Mouse (Mus musculus) left cerebral cortex, postnatal 14 days (tissue): ENCODE results near the gene Rps21. TPM values are rescaled to one million over a fixed set of nuclear protein-coding genes. Genes with fewer than 3 reads are reported as not detected.

Experiments
- DNase-seq, 2 experiments: peaks; one replicate each; pipeline ENCODE4 v3.0.0; 2021 to 2022; ENCODE audit warnings: low spot score in 2 of 2, mixed read lengths in 1 of 2
- intact Hi-C: fragments of 180-260 bp; cut with DNase I; formaldehyde crosslinking; loops from one replicate; pipeline ENCODE4 v1.15.1; 2025
- total RNA-seq, 2 experiments: library from RNA; stranded (reverse); gene quantifications; 2 replicates each; pipeline ENCODE4 v1.2.3; 2021

The Rps21 gene
- total RNA-seq, 2 experiments from 2014 or later: 565 to 568 TPM

DNA sequence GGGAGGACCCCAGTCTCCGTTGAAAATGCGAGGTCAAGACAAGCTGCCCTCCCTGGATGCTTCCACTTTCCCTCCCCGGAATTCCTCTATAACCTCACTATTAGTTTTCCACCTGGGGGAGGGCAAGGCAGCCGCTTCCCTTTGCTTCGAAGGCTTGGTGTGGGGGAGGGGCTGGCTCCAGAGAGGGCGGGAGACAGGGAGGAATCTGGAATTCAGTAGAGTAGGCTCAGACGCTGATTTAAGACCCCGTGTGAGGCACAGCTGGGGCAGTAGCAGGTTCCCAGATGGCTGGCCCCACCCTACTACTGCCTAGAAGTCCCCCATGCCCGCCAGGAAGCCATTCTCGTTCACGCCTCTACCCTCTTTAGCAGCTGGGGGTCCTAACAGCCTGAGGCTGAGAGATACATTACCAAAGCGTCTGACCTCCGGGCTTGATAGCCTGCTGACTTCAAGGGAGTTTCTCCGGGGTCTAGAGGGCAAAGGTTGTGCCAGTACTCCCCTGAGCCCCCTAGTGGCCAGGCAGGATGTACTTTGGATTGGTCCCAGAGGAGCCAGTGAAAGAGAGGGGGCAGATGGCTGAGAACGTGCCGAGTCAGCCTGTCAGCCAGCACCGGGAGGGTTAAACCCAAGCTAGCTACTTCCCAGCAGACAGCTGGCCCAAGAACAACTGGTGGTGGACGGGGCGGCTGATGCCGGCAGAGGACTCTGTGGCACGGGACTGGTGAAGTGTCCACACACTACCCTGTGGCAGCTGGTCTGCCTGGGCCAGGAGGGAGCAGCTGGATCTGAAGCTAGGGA, 29.7 kb upstream of the Rps21 start:
- intact Hi-C loops: no loop called here
- DNase-seq: peak in 1 of 2 experiments; percentile 65

DNA sequence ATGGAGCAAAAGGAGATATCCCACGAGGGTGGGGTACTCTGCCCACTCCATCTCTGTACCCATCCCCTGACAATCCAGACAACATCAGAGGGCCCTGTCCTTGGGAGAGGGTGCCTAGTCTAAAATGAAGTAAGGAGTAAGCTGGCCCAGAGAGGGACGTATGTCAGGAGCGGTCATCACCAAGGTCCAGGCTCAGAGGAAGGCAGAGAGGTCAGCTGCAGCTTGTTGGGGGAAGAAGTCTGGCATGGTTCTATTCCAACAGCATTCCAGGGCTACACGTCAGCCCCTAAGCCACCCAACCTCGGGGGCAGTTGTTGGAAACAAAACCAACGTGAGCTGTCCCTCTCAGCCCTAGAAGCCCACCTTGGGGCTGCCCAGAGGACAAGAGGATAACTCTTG, 29.1 kb upstream of the Rps21 start:
- intact Hi-C loops: no loop called here
- no peak for DNase-seq

DNA sequence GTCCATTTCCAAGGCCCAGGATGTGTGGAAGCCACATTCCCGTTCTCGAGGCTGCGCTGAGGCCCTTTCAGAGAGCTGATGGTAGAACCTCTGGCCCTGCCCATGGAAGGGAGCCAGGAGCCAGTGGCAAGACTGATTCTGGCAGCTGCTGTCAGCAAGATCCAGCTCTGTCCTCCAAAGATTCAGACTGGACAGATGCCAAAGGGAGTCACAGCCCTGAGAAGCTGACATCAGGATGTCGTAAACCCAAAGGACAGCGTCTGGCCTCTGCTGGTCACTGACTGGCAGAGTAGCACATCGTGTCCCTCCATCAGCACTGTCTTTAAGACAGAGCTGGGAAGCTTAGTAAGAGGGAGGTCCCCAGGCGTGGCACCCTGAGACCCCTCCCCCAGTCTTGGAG, 28.6 kb upstream of the Rps21 start:
- DNase-seq: no peak
- intact Hi-C loops: no loop called here

DNA sequence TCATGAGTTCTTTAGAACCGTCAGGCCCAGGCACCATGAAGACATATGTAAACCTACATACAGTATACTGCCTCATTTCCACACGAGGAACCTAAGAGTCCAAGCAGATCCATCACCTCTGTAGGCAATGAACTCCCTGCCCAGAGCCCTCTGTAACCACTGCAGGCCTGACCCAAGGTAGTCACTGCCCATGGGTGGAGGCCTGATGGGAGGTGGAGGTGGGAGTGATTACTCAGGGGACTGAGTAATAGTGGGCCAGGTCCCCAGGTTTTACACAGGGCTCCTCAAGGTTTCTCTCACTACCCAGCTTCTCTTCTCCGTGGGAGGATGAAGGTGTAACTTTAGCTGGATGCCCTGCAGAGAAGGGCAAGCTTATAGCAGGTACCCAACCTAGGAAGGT, 28.0 kb upstream of the Rps21 start:
- DNase-seq: no peak
- intact Hi-C loops: no loop called here

DNA sequence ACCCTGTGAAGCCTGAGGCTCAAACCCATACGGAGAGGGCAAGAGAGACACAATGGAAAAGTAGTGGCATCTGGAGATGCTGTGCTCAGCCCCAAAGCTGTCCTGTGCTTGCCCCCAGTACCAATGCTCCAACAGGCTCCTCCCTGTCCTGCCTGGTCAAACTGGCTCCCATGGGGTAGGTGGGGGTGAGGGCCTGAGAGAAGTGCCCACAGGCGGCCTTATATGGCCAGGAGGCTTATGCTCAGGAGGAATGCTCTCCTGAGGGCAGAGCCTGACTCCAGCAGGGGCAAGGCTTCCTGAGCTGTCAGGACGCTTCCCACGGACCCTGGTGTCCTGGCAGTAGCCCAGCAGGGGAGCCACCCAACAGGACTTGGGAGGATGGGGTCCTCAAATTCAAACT, 26.7 kb upstream of the Rps21 start:
- intact Hi-C loops: no loop called here
- DNase-seq: no peak

DNA sequence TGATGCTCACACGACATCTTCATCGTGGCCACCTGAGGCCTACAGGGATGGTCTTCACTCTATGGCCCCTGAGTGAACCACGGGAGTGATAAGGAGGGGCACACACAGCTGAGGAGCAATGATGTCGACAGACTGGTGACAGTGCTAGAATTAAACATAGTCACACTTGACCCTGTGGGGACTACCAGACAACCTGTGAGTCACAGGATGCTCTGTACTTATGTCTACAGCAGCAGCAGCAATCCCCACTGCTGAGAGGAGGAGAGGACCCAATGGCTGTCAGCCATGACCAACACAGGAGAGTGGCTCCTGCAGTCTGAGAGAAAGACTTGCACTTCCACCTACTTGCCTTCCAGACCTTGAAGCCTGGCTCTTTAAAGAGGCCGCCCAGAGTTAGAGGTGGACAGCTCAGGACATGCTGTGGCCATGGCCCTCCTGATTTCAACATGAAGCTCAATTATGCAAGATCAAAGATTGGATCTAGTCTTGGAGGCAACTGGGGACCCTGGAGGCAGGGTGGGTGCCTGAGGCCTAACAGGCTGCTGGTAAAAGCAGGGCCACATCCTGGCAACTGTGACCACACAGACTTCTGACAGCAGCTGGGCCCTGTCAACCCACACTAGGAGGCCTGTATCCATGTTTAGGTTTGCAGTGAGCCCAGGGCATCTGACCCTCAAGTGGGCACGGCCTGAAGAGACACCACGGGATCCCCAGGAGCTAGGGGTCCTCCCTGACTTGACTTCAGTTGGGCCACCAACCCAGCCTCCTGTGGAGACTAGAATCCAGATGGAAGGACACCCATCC, 23.9 kb upstream of the Rps21 start:
- no peak for DNase-seq
- intact Hi-C loops: no loop called here

DNA sequence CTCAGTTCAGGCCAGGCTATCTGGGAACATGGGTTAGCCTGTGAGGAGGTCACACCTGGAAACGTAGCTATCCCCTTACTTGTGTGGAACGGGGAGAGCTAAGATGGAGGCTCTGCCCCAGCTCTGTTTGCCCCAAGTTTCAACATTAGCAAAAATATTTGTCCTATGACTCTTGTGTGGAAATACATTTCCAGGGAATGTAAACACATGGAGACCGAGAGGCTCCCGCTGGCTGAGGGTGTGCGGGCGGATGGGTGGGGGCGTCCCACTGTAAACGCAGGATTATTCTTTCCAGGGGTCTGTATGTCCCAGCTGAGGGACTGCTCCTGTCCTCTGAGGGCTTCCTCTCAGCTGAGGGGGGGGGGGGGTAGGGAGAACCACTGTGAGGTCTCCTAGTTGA, 22.8 kb upstream of the Rps21 start:
- no peak for DNase-seq
- intact Hi-C loops: no loop called here

DNA sequence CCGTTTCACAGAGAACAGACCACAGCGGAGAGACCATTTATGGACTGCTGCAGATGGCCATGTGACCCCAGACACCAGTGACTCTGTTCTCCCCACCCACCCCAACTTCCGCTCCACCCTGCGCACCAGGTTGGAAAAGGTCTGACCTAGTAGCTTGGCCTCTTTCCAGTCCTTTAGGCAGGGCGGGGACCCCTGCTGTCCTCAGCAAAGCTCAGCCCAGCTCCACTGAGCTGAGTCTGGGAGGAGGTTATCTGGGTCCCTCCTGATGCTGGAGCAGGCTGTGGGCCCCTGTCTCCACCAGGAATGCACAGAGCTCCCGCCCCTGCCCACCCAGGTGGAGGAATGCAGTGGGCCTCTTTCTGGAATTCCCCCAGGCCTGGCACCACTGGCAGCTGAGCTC, 22.2 kb upstream of the Rps21 start:
- no peak for DNase-seq
- intact Hi-C loops: no loop called here

DNA sequence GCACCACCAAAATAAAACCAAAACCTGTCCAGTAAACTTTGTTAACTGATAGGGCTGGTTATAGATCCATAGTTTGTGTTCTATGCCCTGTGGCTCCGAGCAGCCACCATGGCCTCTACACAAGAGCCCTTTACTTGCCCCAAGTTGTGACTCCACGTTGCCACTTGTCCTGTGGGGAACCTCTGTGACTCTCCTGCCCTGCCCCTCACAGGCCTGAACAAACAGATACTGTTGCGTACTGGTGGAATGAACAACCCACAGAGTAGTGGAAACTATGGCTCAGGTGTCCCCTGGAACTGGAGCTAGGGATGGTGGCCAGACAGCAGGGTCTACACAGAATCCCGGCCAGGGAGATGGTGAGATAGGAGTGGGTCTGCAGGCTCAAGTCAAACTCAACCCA, 21.4 kb upstream of the Rps21 start:
- DNase-seq: no peak
- intact Hi-C loops: no loop called here

DNA sequence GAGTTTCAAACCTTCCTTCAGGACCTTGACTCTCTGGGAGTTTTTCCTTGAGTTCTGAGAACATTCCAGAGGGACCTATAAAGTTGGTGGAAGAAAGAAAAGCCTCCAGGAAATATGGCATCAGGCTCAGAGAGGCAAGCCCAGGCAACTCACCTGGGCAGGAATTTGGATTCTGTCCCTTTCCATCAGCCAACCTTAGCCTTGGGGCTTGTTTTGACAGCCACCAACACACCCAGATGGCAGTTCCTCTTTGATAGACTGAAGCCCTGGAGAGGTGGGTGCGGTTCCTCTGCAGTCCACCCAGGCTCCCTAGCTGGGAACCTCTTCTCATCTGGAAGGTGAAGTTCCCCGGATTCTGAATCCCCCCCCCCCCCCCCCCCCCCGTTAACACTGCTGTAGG, 20.7 kb upstream of the Rps21 start:
- intact Hi-C loops: no loop called here
- no peak for DNase-seq

DNA sequence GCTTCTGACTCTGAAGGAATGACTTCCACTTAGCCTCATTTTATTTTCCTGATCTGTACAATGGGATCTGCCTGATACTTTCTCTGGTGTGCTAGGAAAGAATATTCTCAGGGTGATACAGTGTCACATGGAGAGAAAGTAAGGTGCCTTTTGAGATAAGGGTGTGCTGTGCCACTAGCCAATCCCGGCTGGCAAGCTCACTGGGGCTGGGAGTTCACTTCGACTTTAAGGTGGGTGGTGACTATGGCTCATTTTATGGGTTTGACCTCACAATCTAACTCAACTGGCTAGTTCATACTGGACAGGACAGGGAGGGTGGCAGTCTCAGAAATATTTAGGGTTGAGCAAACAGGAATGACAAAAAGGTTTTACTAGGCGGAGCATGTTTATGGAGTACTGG, 20.2 kb upstream of the Rps21 start:
- no peak for DNase-seq
- intact Hi-C loops: no loop called here

DNA sequence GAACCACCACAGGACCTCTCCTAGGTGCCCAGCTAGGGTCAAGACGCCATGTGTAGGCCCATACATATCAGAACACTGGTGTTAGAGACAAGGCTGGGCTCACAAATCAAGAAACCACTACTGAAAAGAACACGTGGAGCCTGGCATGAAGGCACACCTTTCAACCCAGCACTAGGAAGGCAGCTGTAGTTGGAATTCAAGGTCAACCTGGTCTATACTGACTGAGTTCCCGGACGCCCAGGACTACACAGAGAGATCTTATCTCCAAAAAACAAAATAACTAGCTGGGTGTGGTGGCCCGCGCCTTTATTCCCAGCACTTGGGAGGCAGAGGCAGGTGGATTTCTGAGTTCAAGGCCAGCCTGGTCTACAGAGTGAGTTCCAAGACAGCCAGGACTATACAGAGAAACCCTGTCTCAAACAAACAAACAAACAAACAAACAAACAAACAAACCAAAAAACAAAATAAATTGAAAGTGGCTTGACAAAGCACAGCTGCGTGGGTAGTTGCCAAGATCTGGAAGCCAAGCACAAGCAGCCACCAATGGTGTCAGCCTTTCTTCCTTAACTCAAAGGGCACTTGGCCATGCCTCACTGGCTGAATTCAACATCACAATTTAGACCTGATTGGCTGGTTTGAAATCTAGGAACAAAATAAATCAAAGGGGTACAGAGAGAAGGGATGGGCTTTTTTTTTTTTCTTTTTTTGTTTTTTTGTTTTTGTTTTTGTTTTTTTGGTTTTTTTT, 19.4 kb upstream of the Rps21 start:
- DNase-seq: no peak
- intact Hi-C loops: no loop called here

DNA sequence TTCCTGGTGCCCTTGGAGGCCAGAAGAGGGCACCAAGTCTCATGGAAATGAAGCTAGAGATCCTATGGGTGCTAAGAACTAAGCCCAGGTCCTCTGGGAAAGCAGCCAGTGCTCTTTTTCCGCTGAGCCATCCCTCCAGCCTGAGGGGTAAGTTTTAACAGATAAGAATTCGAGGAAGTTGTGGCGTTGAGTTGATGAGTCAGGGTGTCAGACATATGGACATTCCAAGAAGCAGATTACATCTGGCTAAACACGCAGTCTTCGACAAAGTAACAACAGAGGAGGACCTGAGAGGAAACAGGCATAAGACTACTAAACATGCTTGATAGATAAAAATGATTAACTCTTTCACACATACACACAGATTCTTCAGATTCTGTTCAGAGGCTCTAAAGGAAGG, 18.6 kb upstream of the Rps21 start:
- no peak for DNase-seq
- intact Hi-C loops: no loop called here

DNA sequence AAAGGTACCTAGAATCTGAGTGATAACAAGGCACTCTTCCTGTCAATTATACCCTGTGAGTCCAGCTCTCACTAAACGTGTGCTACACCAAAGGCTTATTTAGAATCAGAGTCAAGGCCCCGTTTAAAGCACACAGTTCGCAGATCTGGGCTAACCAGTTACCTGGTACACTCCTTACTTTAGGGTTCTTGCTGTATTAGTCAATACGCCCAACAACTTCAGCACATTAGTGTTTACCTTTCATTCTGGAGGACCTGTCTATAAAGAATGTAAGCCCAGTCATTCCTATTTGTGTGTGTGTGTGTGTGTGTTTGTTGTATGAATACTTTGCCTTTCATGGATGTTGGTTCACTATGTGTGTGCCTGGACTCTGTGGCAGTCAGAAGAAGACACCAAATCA, 14.1 kb upstream of the Rps21 start:
- no peak for DNase-seq
- intact Hi-C loops: no loop called here

DNA sequence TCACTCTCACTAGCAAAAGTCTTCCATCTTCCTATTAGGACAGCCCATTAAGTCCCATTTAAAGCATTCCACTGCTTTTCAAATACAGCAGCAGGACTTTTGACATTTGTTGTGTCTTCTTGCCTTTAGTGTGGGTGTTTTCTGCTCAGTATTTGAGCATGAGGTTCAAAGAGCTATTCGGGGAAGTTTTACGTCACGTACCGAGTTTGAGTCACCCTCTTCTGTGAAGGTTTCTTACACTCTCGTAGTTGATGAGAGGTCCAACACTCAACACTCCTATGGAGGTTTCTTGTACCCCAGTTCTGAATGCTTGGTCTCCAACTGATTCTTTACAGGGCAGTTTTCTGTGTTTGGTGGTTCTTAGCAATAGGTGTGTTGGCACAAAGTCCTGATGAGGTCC, 9.3 kb upstream of the Rps21 start:
- DNase-seq: no peak
- intact Hi-C loops: no loop called here

DNA sequence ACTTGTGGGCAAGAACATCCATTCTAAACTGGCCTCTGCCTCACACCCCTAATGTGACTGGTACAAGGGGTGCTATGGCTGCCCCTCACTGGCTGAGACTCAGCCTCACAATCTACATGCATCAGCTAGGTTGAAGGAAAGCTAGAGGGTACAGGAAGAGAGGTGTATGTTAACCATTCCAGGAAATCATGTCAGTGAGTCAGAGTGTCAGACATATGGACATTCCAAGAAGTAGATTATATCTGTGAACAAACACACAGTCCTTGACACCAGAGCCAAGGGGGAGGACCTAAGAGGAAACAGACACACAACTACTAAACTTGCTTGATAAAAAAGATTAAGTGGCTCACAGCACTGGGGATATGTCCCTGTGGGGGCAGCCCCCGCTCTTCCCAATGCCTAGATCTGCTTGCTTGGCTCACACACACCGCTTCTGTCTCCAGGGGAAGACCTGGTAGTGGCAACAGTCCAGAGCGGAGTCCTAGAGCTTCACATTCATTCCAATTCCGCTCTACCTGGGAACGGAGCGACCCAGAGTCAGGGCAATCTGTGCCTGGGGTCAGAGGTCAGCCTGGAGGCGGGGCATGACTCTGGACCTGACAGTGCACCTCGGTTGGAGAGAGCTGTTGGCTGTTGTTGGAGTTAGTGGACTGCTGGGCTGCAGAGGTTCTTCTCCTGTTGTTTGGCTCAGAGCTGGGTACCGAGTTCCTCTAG, 8.1 kb upstream of the Rps21 start:
- intact Hi-C loops: no loop called here
- no peak for DNase-seq

DNA sequence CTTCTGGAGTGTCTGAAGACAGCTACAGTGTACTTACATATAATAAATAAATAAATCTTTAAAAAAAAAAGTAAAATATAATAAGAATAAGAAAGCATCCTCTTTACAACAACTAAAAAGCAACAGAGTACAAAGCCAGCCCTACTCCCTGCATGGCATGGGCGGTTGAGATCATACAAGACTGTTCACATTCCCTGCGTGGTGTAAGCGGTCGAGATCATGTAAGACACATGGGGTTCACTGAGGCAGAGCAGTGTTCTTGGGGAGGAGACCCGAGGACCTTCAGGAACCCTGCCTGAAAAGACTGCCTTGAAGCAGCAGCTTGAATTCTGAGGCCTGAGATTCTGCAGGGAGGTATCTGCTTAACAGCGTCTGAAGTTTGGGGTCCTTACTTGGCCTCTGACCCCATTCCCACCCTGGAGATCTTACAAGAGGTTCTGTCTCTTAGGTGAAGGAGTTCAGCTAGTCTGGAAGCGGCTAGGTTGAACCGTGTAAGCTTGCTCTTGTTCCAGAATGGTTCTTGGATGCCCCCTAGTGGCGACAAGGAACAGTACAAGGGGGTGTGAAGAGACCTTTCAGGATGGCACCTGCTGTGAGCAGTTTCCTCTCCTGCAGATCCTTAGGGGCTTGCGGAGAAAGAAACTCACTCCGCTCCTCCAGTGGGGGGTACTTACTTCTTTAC, 6.1 kb upstream of the Rps21 start:
- DNase-seq: peak; percentile 79 to 87
- intact Hi-C loops: loop anchor here (1.0 to 10.0 kb wide), 3 partner anchors 44 to 176 kb away; partner anchors contain the start of gene Mtg2

DNA sequence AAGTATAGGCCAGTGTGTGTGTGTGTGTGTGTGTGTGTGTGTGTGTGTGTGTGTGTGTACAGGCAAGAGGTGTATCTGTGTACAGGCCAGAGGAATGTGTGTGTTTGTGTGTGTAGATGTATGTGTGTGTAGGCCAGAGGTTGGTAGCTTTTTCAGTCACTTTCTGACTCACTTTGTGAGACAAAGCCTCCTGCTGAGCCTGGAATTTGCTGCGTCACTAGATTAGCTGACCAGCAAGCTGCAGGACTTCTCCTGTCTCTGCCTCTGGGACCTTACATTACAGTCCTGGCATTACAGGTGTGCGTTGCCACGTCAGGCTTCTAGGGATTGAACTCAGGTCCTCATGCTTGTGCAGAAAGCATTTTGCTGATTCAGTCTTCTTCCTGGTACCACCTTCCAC, 5.3 kb upstream of the Rps21 start:
- no peak for DNase-seq
- intact Hi-C loops: loop anchor here (1.0 to 10.0 kb wide), 3 partner anchors 45 to 177 kb away; partner anchors contain the start of gene Mtg2
